Mouse (Mus musculus): ENCODE results near the gene Gpr176. TPM values are rescaled to one million over a fixed set of nuclear protein-coding genes. Genes with fewer than 3 reads are reported as not detected.
"Not testable (repeated sequence)": the region's sequence is repeated elsewhere in the genome, so short reads cannot be mapped to it uniquely, and the experiment has no call there.

The Gpr176 gene
- total RNA-seq, 2 experiments from 2014 or later, result 0.07 TPM; not detected in 1

DNA sequence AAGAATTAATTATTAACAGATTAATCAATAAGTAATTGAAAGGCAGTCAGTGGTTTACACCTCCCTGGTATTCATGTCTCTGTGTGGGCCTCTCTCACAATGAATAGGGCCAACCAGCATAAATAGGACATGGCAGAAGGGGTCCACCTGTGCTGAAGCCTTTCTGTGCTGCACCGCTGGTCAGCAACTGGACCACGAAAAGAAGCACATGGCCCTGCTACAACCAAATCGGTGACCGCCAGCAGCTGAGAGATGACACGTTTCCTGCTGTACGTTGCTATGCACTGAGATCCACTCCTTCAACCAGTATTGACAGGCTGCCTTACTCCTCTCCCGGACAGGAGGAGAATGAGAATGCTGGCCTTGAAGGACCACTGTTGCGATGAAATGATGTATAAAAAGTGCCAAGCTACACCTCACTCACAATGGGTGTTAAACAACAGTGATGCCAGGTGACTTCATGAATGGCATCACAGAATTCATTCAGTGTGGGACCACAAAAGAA, 72.1 kb downstream of the Gpr176 start:
- no peak for DNase-seq

DNA sequence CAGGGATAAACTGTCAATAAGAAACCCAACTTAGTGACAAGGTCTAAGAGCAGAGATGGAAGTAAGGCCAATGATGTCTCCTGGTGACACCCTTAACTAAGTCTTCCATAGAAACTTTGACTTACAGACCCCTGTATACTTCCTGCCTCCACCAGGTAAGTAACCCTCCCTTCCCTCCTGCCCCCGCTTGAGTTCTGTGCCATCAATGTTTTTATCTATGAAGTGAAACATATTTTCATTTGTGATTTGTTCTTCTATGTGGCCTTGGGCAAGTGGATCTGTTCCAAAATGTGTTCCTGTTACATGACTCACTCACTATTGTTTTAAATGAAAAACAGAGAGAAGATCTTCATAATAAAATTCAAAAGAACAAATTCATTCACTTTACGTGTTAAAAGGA, 73.2 kb downstream of the Gpr176 start:
- DNase-seq, result no peak

DNA sequence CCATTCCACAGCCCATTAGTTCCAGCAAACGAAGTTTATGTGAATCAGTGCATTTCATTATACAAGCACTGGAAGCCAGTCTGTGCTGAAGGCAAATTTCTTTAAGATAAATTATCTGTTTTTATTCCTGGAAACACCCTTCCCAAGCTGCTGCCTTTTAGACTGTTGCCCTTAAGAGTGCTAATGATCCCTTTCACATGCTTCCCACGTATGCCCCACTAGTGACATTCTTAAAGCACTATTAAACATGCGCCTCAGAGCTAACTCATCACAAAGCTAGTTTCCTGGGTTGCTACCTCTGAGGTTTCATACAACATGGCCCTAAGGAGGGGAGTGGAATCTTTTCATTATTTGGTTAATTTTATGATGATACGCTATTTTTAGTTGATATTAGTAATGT, 74.6 kb downstream of the Gpr176 start:
- DNase-seq, result no peak

DNA sequence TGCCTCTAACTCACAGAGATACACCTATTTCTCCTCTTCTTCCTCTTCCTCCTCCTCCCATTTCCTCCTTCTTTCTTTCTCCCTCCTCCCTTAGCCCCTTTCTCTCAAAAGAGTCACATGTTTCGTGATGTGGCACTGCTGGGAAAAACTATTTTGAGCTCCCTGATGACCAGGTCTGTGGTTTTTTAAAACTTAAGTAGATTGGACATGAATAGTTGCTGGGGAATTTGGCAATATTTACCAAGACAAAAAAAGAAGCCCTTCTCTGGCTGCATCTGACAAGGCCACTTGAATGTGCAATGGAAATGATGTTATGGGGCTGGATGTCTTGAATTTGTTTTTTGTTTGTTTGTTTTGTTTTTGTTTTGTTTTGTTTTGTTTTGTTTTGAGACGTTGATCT, 75.3 kb downstream of the Gpr176 start:
- DNase-seq, result no peak

DNA sequence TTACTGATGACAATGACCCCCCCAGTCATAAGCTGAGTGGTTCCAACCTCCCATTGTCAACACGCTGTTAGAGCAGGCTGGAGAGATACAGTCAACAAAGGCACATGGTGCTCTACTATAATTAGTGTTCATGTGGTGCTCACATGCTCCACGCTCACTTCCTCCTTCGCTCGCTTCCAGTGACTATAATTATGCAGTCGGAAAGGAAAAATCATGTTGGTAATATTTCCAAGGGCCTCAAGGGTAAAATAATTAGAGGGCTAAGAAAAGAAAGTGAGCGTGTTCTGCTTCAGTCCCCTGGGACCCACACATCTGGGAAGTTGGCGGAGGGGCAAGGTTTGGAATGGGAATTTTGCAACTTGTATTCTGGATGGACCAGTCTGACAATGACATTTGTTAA, 77.7 kb downstream of the Gpr176 start:
- DNase-seq, result peak; percentile 29 to 44

DNA sequence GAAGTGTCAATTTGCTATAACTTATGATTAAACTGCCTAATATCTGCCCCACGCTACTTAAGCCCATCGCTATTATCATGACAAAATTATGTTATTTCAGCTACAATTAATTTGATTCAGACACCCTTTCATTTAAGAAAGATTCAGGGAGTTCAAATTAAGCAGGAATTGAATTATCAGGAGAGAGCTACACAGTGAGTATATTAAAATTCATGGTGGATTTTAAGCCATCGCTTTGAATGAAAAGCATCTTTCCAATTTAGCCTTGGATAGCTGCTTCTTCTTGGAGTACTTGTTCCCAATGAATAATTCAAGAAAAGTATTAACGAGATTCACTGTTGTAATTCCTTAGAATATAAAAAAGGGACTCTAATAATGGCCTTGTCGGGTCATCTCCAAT, 79.6 kb downstream of the Gpr176 start:
- no peak for DNase-seq

DNA sequence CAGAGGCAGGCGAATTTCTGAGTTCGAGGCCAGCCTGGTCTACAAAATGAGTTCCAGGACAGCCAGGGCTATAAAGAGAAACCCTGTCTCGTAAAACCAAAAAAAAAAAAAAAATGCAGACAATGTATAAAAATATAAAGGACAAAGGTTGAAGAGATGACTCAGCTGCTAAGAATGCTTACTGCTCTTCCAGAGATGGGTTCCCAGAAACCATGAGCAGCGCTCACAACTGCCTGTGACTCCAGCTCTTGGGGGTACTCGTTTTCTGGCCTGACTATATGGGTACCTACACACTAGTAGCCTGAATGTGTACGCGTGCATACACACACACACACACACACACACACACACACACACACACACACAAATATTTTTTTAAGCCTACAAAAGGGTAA, 84.2 kb downstream of the Gpr176 start:
- not testable (repeated sequence) for DNase-seq

DNA sequence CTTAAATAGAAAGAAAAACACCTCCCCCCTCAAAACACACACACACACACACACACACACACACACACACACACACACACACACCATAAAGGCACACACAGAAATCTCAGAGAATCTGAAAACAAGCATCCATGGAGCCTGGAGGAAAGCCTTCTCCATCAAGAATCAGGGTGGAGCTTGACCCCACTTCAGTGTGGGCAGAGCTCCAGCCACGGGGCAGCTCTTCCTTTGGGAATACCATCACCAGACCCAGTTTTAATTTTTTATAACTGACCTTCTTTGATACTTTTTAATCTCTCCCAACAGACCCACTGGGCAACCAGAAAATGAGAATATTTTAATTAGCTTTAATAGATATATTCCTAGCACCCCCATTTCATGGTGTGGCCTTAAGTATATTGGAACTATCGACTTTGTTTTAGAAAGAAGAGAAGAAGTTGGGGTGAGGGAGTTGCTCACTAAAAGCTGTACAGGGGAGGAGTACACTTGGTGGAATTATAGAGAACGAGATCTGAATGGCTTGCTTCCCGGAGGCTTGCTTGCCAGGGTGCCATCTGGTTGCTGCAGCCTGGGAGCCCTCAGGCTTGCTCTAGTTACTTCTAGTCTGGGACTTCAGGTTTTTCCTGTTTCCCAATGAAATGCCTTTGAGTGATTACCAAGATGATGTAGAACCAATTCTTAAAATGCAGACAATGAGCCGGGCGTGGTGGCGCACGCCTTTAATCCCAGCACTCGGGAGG, 84.7 kb downstream of the Gpr176 start:
- no peak for DNase-seq

DNA sequence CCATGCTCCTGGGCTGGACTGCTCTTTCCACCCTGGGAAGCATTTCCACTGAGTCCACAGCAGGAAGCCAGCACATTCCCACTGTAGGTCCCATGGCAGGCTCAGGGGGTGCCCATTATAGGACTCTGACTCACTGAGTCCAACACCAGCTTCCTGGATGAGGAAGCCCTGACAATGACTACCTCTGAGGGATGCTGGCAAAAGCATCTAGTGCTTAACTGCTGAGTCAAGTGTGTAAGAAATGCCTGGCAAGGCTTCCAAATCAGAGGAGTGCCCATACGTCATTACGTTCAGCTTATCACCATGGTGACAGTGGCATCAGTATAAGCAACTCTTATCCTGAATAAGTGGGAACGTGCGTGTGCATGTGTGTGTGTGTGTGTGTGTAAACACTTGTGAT, 85.5 kb downstream of the Gpr176 start:
- no peak for DNase-seq

DNA sequence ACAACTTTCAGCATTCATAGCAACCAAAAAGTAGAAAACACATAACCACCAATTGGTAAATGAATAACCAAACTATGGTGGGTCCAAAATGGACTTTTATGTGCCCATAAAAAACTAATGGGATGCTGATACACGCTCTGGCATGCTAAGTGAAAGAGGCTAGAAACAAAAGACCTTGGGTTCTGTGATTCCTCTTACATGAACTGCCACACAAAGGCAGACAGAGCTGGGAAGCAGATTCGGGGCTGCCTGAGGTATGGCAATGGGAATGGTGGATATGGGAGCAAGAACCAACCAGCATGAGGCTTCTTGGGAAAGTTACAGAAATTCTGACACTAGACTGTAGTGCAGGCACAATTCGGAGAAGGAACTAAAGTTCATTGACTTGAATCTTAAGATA, 90.8 kb downstream of the Gpr176 start:
- no peak for DNase-seq

DNA sequence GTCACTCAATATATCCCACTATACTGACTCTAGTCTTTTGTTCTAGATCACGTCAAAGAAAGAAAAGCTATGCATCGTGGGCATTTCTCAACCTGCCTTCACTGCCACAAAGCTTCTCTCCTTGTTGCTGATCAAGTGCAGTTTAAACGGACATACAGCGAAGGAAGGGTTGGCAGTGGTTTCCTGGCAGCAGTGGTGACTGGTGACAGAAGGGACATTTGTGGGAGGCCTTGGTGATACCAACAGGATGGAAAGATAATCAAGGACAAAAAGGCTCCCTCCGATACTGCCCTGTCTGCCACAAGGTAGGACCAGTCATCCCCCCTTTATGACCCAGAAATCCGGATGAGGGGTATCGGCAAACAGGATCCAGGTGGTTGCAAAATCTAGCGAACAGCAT, 95.0 kb downstream of the Gpr176 start:
- no peak for DNase-seq

DNA sequence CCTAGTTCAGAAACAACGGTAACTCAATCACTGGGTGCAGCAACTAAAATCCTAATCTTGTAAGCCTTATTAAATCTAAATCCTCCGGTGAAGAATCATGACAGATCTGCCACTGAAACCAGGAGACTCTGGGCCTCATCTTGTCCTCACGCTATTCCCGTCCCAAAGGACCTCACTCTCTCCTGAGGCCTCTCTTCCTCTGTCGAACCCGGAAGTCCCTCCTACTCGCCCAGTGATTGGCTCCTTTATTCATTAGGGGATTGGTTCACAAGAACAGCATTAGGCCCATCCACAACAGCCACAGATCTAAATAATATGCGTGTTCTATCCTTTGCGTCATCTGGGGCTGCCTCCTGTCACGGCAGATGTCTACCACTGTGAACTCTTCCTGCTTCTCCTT, 101.6 kb downstream of the Gpr176 start:
- DNase-seq, result no peak

DNA sequence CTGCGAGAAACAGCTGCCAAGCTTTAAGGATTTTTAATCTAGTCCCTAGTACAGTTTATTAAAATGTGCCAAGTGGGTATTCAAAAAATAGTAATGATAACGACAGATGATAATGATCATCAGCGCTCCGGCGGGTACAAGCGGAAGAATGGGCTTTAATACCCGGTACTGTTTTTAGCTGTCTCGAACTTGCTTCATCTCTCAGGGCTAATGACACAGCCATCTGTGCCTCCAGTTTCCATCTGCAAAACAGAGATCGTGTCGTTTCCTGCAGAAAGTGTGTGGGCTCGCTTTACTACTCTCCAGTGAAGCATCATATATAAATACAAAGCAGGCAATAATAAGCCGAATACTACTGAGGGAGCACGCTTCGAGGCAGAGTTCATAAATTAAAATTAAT, 103.0 kb downstream of the Gpr176 start:
- no peak for DNase-seq

DNA sequence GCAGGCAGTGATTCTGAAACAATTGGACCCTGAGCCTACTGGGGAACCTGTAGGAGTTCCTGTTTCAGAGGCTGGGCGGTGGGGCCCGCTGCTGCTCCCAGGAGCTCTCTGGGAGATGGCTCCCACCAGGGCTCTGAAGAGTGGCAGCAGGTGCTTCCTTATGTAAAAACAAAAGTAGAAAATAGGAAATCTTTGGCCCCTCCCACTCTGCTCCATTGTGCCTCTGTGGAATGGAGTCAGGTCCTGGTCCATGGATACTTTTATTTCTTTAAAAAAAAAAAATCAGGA, 109.4 kb downstream of the Gpr176 start:
- no peak for DNase-seq

DNA sequence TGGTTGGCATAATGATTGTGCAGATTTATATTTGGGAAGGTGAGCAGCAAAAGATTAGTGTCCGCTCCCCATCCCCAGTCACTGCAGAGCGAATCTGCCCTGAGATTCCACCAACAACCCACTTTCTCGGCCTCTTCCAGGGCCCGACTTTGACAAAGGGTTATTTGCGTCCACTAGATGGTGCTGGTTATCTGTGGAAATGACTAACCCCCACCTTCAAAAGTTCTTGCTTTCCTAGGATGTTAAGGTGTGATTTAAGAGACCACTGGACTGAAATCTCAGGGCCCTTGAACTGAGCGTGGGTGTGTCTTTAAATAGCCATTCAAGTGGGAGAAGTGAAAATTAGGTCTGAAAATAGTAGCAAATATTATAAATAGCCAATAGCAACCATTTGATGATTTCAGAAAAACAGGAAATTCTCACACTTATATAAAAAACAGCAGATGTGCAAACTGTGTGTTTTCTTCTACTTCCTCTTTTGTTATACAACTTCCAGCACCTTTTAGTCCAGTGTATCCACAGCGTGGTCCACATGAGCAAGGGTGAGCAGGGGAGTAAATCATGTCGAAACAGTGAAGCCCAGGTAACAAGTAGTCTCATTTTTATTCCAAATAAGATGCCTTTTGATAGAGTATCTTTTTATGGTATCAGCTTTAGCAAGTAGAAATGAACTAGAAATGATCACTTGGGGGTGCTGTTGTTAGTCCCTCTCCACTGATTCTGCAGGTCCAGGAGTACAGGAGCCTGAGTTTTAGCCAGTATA, 109.9 kb downstream of the Gpr176 start:
- peak; percentile 41 to 72 for DNase-seq

DNA sequence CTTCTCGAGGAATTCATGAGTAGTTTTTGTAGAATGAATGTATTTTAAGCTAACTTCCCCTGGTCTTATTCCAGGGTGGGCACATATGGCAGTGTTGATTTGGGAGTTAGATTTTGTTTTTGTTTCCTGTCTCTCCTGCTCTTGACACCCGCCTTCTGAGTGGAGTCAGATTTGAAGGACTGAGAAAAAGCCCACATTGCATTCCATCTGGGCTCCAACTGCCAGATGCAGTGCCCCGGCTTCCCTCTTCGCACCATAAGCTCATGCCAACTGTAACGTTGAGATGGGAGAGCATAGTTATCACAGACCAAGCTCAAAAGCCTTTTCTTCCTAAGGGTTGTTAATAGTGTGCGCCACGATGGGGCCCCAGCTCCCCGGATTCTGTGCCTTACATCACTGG, 110.5 kb downstream of the Gpr176 start:
- DNase-seq, result no peak

DNA sequence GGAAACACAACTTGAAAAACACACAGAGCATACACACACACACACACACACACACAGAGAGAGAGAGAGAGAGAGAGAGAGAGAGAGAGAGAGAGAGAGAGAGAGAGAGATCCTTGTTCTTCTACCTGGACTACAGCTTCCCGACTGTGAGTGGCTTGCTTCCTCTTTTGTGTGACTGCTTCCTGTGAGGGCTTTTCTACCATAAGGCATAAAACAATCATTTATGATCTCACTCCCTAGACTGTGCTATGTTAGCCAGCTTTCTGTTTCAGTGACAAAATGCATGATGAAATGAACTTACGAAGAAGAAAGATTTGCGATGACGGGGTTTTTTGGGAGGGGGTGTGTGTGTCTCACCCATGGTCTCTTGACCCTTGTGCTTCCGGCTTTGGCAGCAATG, 113.5 kb downstream of the Gpr176 start:
- no peak for DNase-seq

DNA sequence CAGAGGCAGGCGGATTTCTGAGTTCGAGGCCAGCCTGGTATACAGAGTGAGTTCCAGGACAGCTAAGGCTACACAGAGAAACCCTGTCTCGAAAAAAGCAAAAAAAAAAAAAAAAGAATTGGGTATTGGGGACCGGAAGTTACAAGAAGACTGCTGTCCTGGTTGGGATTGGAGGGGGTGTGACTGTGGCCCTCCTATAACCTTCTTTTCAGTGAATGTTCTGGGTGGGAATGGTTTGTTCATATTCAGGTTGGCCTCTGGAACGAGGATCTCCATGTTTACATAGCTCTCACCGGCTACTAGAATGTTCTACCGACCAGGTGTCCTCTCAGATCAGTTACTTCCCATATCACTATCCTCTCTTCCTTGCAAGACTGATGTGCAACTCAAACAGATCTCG, 116.1 kb downstream of the Gpr176 start:
- DNase-seq, result no peak

DNA sequence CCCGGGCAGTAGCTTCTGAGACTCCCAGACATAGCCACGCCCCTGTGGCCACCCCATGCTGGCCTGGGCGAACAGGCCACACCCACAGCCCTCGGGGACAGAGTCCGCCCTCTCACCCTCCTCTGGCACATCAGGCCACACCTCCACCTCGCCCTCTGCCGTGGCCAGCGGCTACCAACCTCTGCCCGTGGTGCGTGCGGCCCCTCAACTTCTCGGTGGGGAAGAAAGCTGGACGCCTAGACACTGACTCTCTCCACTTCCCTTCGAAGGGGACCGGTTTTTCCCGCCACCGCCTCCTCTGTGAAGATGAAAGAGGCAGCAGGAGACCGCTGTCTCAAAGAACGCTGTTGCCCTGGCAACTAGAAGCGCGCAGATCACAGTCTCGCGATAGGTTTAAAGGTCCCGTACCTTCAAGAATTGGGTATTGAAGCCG, 116.6 kb downstream of the Gpr176 start, which contains the start of gene Fsip1:
Gene Fsip1, minus strand, starts transcription at position 346 of the 433 bp plus-strand sequence.
- DNase-seq, result peak; percentile 69 to 83

DNA sequence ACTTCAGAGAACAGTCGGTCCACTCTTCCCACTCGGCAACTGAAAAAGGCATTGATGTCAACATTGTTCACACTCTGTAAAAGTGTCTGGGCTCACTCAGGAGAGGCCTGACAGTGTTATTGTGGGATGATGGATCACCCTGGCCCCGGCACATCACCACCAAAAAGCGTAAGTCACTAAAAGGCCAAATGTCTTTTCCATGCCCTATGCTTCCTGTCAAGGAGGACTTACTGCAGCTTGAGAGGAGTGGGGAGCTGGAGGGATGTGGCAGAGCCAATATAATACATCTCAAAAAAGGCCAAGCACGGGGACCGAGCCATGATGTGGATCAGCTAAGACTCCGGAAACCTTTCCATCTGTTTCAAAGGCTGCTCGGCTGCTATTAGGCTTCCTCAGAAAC, 118.7 kb downstream of the Gpr176 start:
- no peak for DNase-seq

DNA sequence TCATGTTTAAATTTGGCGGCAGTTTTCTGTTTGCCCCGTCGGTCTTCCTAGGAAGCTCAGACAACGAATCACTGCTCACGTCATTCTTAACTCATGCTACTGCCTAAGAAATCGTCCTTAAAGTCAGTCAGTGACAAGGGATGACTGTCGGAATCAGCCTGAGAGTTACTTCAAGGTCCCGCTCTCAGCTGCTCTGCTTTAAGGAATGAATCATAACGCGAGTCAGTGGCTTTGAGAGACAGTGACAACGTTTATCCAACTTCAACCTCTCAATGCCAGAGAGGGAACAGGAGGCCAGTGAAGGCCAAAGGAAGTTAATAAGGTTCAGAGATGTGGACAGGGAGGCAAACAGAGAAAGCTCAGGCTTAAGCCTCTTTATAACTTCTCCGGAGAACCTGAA, 124.3 kb downstream of the Gpr176 start:
- DNase-seq, result no peak

DNA sequence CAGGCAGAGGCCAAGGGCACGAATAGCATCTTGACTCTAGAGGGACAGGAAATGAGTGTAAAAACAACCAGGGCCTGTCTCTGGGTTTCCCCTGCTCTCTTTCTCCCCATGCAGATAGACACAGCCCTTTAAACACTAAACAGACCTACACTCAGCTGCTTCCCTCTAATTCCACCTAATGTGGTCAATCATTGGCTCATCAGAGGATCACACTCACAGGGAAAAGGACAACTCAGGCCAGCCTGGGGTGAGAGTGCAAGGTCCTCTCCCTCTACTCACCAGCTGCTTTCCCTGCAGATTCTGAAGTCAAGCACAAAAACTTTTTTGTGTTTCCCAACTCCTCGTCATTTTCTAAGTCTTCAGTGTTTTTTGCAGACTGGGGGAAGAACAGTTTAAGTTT, 125.2 kb downstream of the Gpr176 start:
- DNase-seq, result no peak

DNA sequence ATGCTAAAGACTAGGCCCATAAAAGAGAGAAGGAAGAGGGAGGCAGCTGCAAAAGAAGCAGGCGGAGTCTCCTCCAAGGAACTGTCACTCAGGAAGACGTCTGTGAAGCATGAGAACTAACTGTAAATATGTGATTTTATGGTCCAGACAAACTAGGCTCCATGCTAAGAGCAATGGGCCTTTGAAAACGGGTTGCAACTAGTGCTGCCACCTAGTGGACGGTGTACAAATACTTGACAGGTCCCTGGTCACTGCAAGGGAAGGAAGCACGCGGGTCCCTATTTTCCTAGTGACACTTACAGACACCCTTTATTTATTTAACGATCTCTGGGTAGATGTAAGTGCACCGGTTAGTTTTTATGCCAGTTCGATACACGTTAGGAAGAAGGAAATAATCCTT, 127.3 kb downstream of the Gpr176 start:
- DNase-seq, result peak; percentile 40 to 82

DNA sequence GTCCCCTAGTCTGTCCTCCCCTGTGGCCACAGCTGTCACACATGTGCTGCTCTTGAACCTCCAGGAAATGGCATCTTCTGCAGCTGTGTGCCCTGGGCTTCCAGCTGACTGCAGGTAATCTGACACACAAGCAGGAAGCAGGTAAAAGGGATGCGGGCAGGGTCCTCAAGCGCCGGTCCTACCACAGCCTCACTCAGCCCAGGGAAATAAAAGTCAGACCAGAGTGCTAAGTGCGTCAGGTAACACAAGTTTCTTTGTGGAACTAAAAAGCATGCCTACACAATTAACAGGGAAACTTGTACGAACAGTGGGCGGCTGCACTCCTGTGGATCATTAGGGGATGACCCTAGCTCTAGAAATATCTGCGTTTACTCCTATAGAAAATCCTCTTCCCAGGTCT, 137.0 kb downstream of the Gpr176 start:
- DNase-seq, result no peak

All from heart, adult 18-20 months (tissue).